Mouse (Mus musculus): ENCODE measurements around the gene Gmds.

Gmds gene

GRCm38 (mm10) chr13:31877061-31877460, 461.5 kb downstream of the Gmds start:
- no peak for DNase-seq (ENCODE audit: low spot score in 2 of 2)

- no peak for DNase-seq (ENCODE audit: low spot score in 2 of 2)
These were observed 464.1 kb downstream of the Gmds start for GRCm38 (mm10) chr13:31874427-31874826.

- DNase-seq (ENCODE audit: low spot score in 2 of 2) = no peak
These were observed 465.3 kb downstream of the Gmds start for GRCm38 (mm10) chr13:31873269-31873668.

- no peak for DNase-seq (ENCODE audit: low spot score in 2 of 2)
These were observed 473.8 kb downstream of the Gmds start for GRCm38 (mm10) chr13:31864786-31865185.

- DNase-seq (ENCODE audit: low spot score in 2 of 2) = no peak
These were observed 475.1 kb downstream of the Gmds start for GRCm38 (mm10) chr13:31863461-31863860.

- no peak for DNase-seq (ENCODE audit: low spot score in 2 of 2)
These were observed 478.3 kb downstream of the Gmds start for GRCm38 (mm10) chr13:31860200-31860599.

GRCm38 (mm10) chr13:31854000-31854399, 484.5 kb downstream of the Gmds start:
- no peak for DNase-seq (ENCODE audit: low spot score in 2 of 2)

GRCm38 (mm10) chr13:31853564-31853963, 485.0 kb downstream of the Gmds start:
- no peak for DNase-seq (ENCODE audit: low spot score in 2 of 2)

- DNase-seq (ENCODE audit: low spot score in 2 of 2) = no peak
These were observed 489.1 kb downstream of the Gmds start for GRCm38 (mm10) chr13:31849258-31849971.

GRCm38 (mm10) chr13:31835802-31836201, 502.7 kb downstream of the Gmds start:
- no peak for DNase-seq (ENCODE audit: low spot score in 2 of 2)

- DNase-seq (ENCODE audit: low spot score in 2 of 2) = no peak
These were observed 508.2 kb downstream of the Gmds start for GRCm38 (mm10) chr13:31830332-31830731.

GRCm38 (mm10) chr13:31828446-31828845, 510.1 kb downstream of the Gmds start:
- no peak for DNase-seq (ENCODE audit: low spot score in 2 of 2)

- no peak for DNase-seq (ENCODE audit: low spot score in 2 of 2)
These were observed 510.7 kb downstream of the Gmds start for GRCm38 (mm10) chr13:31827820-31828332.

- no peak for DNase-seq (ENCODE audit: low spot score in 2 of 2)
These were observed 511.4 kb downstream of the Gmds start for GRCm38 (mm10) chr13:31827160-31827559.

- no peak for DNase-seq (ENCODE audit: low spot score in 2 of 2)
These were observed 513.4 kb downstream of the Gmds start for GRCm38 (mm10) chr13:31825180-31825579.

GRCm38 (mm10) chr13:31823316-31823715, 515.2 kb downstream of the Gmds start:
- no peak for DNase-seq (ENCODE audit: low spot score in 2 of 2)

GRCm38 (mm10) chr13:31821050-31821449, 517.5 kb downstream of the Gmds start:
- no peak for DNase-seq (ENCODE audit: low spot score in 2 of 2)

GRCm38 (mm10) chr13:31820587-31821017, 517.9 kb downstream of the Gmds start:
- DNase-seq (ENCODE audit: low spot score in 2 of 2) = no peak

- no peak for DNase-seq (ENCODE audit: low spot score in 2 of 2)
These were observed 518.7 kb downstream of the Gmds start for GRCm38 (mm10) chr13:31819664-31820405.

GRCm38 (mm10) chr13:31818337-31818736, 520.2 kb downstream of the Gmds start:
- DNase-seq (ENCODE audit: low spot score in 2 of 2) = no peak

- no peak for DNase-seq (ENCODE audit: low spot score in 2 of 2)
These were observed 523.0 kb downstream of the Gmds start for GRCm38 (mm10) chr13:31815383-31816003.

- DNase-seq (ENCODE audit: low spot score in 2 of 2) = no peak
These were observed 525.8 kb downstream of the Gmds start for GRCm38 (mm10) chr13:31812701-31813100.
